Mouse (Mus musculus) C2C12 (cell line): ENCODE results near the gene Brat1.

Experiments used
- CEBPB ChIP-seq: IDR thresholded peaks from one replicate; pipeline ENCODE4 v1.6.1; 2011; ENCODE audit warnings: low read depth, mild to moderate bottlenecking, control low read depth, moderate library complexity
- CTCF ChIP-seq: IDR thresholded peaks from one replicate; pipeline ENCODE4 v1.5.1; 2011; ENCODE audit not compliant: control insufficient read depth, insufficient read depth, insufficient read length
- FOSL1 ChIP-seq: IDR thresholded peaks from one replicate; pipeline ENCODE4 v1.8.0; 2011; ENCODE audit warnings: mild to moderate bottlenecking, low read length; ENCODE audit not compliant: poor library complexity, insufficient read depth, severe bottlenecking
- MAX ChIP-seq: IDR thresholded peaks from one replicate; pipeline ENCODE4 v1.6.1; 2011; ENCODE audit warnings: mild to moderate bottlenecking, control low read depth
- MYOD1 ChIP-seq: IDR thresholded peaks from one replicate; pipeline ENCODE4 v1.6.1; 2011; ENCODE audit warnings: low read depth; ENCODE audit not compliant: control insufficient read depth, insufficient read length
- MYOG ChIP-seq: IDR thresholded peaks from one replicate; pipeline ENCODE4 v1.6.1; 2011; ENCODE audit not compliant: control insufficient read depth, insufficient read length; ENCODE audit errors: extremely low read depth
- USF1 ChIP-seq: IDR thresholded peaks from one replicate; pipeline ENCODE4 v1.6.1; 2011; ENCODE audit warnings: low read depth, mild to moderate bottlenecking, control low read depth, moderate library complexity

DNA sequence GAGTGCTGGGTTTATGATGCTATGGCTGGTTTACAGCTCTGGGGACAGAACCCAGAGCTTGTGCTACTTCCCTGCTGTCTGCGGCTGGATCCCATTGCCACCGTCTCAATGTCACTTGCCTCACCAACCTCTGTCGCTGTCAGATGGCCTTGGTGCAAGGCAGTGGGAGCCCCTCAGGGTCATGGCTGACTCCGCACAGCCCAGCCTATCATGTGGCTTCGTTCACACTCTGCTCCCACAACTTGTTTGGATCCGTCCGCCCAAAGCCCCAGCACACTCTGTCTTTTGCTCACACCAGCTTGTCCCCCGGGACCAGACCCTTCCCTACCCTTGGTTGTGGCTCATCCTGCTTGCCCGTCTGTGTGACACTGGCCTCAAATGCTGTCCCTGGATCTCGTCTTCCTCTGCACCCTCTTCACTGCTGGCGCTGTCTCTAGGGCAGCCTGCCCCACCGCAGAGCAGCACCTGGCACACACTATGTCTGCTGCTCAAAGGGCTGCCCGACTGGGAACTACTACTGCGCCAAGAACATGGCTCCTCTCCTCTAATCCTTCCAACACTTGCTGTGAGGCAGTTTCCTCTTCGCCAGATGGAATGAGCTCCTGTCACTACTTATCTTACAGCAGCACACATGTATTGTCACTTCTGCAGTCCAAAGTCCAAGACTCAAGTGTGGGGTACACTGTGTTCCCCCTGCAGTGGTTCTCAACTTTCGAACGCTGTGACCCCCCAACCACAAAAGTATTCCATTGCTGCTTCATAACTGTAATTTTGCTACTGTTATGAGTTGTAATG, 22.3 kb downstream of the Brat1 start:
- TF ChIP-seq CTCF (no peak), MAX (no peak), USF1 (no peak), CEBPB (no peak), MYOG (no peak), MYOD1 (no peak), FOSL1 (no peak)
